Mouse (Mus musculus): ENCODE results near the gene Clic4. TPM values are rescaled to one million over a fixed set of nuclear protein-coding genes. Genes with fewer than 3 reads are reported as not detected.

Gene Clic4
- polyA plus RNA-seq, 1 experiment, result 250 TPM

DNA sequence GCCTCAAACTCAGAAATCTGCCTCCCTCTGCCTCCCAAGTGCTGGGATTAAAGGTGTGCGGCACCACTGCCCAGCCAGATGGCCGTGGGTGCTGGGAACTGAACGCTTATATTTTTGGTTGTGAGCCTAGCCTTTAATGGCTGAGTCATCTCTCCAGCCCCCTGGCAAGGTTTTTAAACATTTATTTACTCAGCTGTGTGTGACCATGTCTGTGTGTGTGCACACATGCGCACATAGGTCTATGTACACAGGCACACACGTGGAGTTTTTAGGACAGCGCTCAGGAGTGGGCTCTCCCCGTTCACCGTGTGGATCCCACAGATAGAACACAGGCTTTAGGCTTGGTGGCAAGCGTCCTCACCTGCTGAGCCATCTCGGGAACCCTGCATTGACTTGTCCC is 29.6 kb upstream of the Clic4 start:
- Histone ChIP-seq H3K4me3 (no peak overlapping the region), H3ac (ENCODE audit: control insufficient read depth, insufficient read length) (no peak overlapping the region)
- no peak for TF ChIP-seq MAX (IDR thresholded peaks at IDR 0.05; ENCODE audit: low read depth)
- no peak for TF ChIP-seq MYOG (IDR thresholded peaks at IDR 0.05; ENCODE audit: control insufficient read depth in 1 of 3, insufficient read depth in 1 of 3, insufficient read length in 2 of 3, low read depth in 2 of 3)
- peak; percentile 47 for TF ChIP-seq TCF12 (IDR thresholded peaks at IDR 0.05; ENCODE audit: insufficient read depth, poor library complexity, severe bottlenecking)
- TF ChIP-seq USF1 (IDR thresholded peaks at IDR 0.05; ENCODE audit: low read depth), result no peak
- TF ChIP-seq POLR2AphosphoS2 (IDR thresholded peaks at IDR 0.05; ENCODE audit: insufficient read length, low read depth), result no peak
- no peak for TF ChIP-seq TCF3 (IDR thresholded peaks at IDR 0.05; ENCODE audit: insufficient read length, low read depth)
- no peak for TF ChIP-seq REST (IDR thresholded peaks at IDR 0.05; ENCODE audit: insufficient read depth, insufficient read length)
- TF ChIP-seq SRF (IDR thresholded peaks at IDR 0.05; ENCODE audit: control insufficient read depth, insufficient read length, low read depth), result no peak
- peak in 2 of 3 experiments; percentile 58 to 69 for TF ChIP-seq MYOD1 (IDR thresholded peaks at IDR 0.05; ENCODE audit: control insufficient read depth in 1 of 3, insufficient read length in 2 of 3, low read depth in 2 of 3)
- TF ChIP-seq CEBPB (IDR thresholded peaks at IDR 0.05; ENCODE audit: insufficient read depth, poor library complexity, severe bottlenecking), result no peak

DNA sequence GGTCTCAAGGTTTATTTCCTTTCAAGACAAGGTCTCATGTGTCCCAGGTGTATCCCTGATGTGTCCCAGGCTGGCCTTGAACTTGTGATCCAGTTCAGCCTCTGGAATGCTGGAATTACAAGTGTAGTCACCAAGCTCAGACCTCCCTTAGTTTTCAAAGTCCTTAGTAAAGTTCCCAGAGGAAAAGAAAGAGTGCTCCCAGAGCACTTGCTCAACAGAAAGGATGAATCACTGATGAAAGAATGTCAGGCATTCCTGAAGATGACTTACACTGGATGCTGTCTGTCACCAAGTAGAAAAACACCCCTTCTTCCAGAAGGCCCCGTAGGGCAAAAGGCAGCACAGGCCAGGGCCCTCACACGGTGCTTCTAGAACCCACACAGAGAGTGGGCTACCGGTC is 28.6 kb upstream of the Clic4 start:
- Histone ChIP-seq H3K4me2 (ENCODE audit: low read depth) (peak overlapping the region; percentile 65), H3K4me3 (no peak overlapping the region), H3K27me3 (ENCODE audit: control insufficient read depth, insufficient read depth, insufficient read length) (no peaks in the 10 kb centered on the region), H3K79me2 (ENCODE audit: control insufficient read depth, insufficient read depth) (no peaks in the 10 kb centered on the region), H3ac (ENCODE audit: control insufficient read depth, insufficient read length) (no peak overlapping the region), H3K36me3 (ENCODE audit: control insufficient read depth, insufficient read depth) (no peaks in the 10 kb centered on the region)
- TF ChIP-seq CEBPB (IDR thresholded peaks at IDR 0.05; ENCODE audit: insufficient read depth, poor library complexity, severe bottlenecking) (peak; percentile 90), MYOD1 (IDR thresholded peaks at IDR 0.05; ENCODE audit: control insufficient read depth in 1 of 3, insufficient read length in 2 of 3, low read depth in 2 of 3) (no peak)

More for the DNA sequence above, 29.6 kb upstream of the Clic4 start:
- no peak overlapping the region for H3K4me2 ChIP-seq (ENCODE audit: low read depth)
- no peaks in the 10 kb centered on the region for H3K79me2 ChIP-seq (ENCODE audit: control insufficient read depth, insufficient read depth)
- no peaks in the 10 kb centered on the region for H3K36me3 ChIP-seq (ENCODE audit: control insufficient read depth, insufficient read depth)
- H3K27me3 ChIP-seq (ENCODE audit: control insufficient read depth, insufficient read depth, insufficient read length), result no peaks in the 10 kb centered on the region

DNA sequence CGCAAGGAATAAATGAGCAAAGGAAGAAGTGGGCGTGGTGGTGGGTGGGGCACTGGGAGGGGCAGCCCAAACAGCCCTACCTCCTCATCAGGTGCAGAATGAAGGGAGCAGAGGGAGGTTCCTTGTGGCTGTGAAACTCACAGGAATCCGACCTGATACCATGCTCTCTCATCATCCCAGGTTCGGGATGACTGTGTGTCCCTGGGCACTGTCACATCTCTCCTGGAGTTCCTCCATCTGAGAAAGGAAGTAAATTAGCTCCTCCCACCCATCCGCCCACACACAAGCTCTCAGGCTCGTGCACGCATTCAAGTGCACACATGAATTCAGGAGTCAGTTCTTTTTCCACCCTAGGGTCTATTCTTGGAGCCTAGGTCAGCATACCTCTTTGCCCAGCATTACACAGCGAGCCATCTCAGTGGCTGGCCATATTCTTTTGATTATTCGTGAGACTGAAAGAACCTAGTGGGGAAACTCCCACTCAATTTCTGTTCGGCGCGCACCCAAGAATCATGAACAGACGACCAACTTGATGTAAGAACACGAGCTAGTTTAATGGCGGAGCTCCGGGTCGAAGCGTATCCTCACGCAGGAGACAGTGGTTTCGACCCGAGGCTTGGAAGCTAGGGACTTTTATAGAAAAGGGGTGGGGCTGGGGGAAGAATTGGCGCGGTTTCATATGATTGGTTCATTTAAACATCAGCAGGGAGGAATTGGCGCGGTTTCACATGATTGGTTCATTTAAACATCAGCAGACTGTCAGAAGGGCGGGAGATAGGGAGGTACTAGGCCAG is 27.8 kb upstream of the Clic4 start:
- Histone ChIP-seq H3K36me3 (ENCODE audit: control insufficient read depth, insufficient read depth) (no peaks in the 10 kb centered on the region), H3K79me2 (ENCODE audit: control insufficient read depth, insufficient read depth) (no peaks in the 10 kb centered on the region), H3K27me3 (ENCODE audit: control insufficient read depth, insufficient read depth, insufficient read length) (no peaks in the 10 kb centered on the region), H3K4me2 (ENCODE audit: low read depth) (no peak overlapping the region), H3K4me3 (no peak overlapping the region), H3ac (ENCODE audit: control insufficient read depth, insufficient read length) (no peak overlapping the region)
- no peak for TF ChIP-seq TCF3 (IDR thresholded peaks at IDR 0.05; ENCODE audit: insufficient read length, low read depth)
- TF ChIP-seq TCF12 (IDR thresholded peaks at IDR 0.05; ENCODE audit: insufficient read depth, poor library complexity, severe bottlenecking), result no peak
- no peak for TF ChIP-seq USF1 (IDR thresholded peaks at IDR 0.05; ENCODE audit: low read depth)
- TF ChIP-seq REST (IDR thresholded peaks at IDR 0.05; ENCODE audit: insufficient read depth, insufficient read length), result no peak
- no peak for TF ChIP-seq MAX (IDR thresholded peaks at IDR 0.05; ENCODE audit: low read depth)
- TF ChIP-seq POLR2AphosphoS2 (IDR thresholded peaks at IDR 0.05; ENCODE audit: insufficient read length, low read depth), result no peak
- no peak for TF ChIP-seq MYOD1 (IDR thresholded peaks at IDR 0.05; ENCODE audit: control insufficient read depth in 1 of 3, insufficient read length in 2 of 3, low read depth in 2 of 3)
- no peak for TF ChIP-seq MYOG (IDR thresholded peaks at IDR 0.05; ENCODE audit: control insufficient read depth in 1 of 3, insufficient read depth in 1 of 3, insufficient read length in 2 of 3, low read depth in 2 of 3)
- no peak for TF ChIP-seq E2F4 (IDR thresholded peaks at IDR 0.05; ENCODE audit: insufficient read depth)
- TF ChIP-seq CEBPB (IDR thresholded peaks at IDR 0.05; ENCODE audit: insufficient read depth, poor library complexity, severe bottlenecking), result no peak
- TF ChIP-seq POLR2A (IDR thresholded peaks at IDR 0.05; ENCODE audit: insufficient read length, low read depth), result no peak
- no peak for TF ChIP-seq SRF (IDR thresholded peaks at IDR 0.05; ENCODE audit: control insufficient read depth, insufficient read length, low read depth)

DNA sequence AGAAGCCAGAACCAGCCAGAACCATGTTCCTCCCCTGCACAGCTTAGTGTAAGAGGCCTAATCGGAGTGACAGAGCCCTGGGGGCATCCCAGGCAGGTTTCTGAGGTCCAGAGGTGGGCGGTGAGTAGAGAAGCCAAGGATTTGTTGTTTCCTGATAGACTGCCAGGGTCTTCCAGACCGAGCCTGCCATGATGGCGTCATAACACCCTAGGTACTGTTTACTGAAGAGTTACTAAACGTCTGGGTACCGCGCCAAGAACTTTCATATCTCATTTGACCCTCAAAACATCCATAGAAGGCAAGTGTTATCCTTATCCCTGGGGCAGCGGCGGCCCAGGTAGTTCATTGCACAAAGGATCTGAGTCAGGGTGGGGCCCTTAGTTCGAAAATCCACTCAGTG is 26.1 kb upstream of the Clic4 start:
- no peaks in the 10 kb centered on the region for H3K36me3 ChIP-seq (ENCODE audit: control insufficient read depth, insufficient read depth)
- no peak for TF ChIP-seq CEBPB (IDR thresholded peaks at IDR 0.05; ENCODE audit: insufficient read depth, poor library complexity, severe bottlenecking)
- no peak for TF ChIP-seq POLR2A (IDR thresholded peaks at IDR 0.05; ENCODE audit: insufficient read length, low read depth)
- no peak for TF ChIP-seq USF1 (IDR thresholded peaks at IDR 0.05; ENCODE audit: low read depth)
- TF ChIP-seq MAX (IDR thresholded peaks at IDR 0.05; ENCODE audit: low read depth), result no peak
- TF ChIP-seq SRF (IDR thresholded peaks at IDR 0.05; ENCODE audit: control insufficient read depth, insufficient read length, low read depth), result no peak
- TF ChIP-seq POLR2AphosphoS2 (IDR thresholded peaks at IDR 0.05; ENCODE audit: insufficient read length, low read depth), result no peak
- TF ChIP-seq MYOD1 (IDR thresholded peaks at IDR 0.05; ENCODE audit: control insufficient read depth in 1 of 3, insufficient read length in 2 of 3, low read depth in 2 of 3), result no peak
- no peak for TF ChIP-seq TCF12 (IDR thresholded peaks at IDR 0.05; ENCODE audit: insufficient read depth, poor library complexity, severe bottlenecking)
- no peak for TF ChIP-seq MYOG (IDR thresholded peaks at IDR 0.05; ENCODE audit: control insufficient read depth in 1 of 3, insufficient read depth in 1 of 3, insufficient read length in 2 of 3, low read depth in 2 of 3)
- no peak for TF ChIP-seq REST (IDR thresholded peaks at IDR 0.05; ENCODE audit: insufficient read depth, insufficient read length)
- no peak for TF ChIP-seq E2F4 (IDR thresholded peaks at IDR 0.05; ENCODE audit: insufficient read depth)
- no peak for TF ChIP-seq TCF3 (IDR thresholded peaks at IDR 0.05; ENCODE audit: insufficient read length, low read depth)
- peak overlapping the region; percentile 7 for H3K4me3 ChIP-seq
- peak overlapping the region; percentile 76 for H3K4me2 ChIP-seq (ENCODE audit: low read depth)
- no peaks in the 10 kb centered on the region for H3K27me3 ChIP-seq (ENCODE audit: control insufficient read depth, insufficient read depth, insufficient read length)
- no peaks in the 10 kb centered on the region for H3K79me2 ChIP-seq (ENCODE audit: control insufficient read depth, insufficient read depth)
- H3ac ChIP-seq (ENCODE audit: control insufficient read depth, insufficient read length), result no peak overlapping the region

All from myocyte (in vitro differentiated cells).